Mouse (Mus musculus) small intestine, adult 2 months (tissue): ENCODE results near the gene Magi1.

Experiments
- CTCF ChIP-seq: fragments of 200-500 bp; IDR thresholded peaks from 2 replicates; pipeline ENCODE4 v1.5.1; 2012; ENCODE audit warnings: low read depth, mild to moderate bottlenecking, control low read depth, inconsistent platforms, low read length, moderate library complexity, mixed read lengths; ENCODE audit not compliant: insufficient replicate concordance, insufficient read length; ENCODE audit errors: extremely low read depth
- POLR2A ChIP-seq: fragments of 200-500 bp; IDR thresholded peaks from 2 replicates; pipeline ENCODE4 v1.6.1; 2012; ENCODE audit warnings: low read depth, mild to moderate bottlenecking, control low read depth, inconsistent platforms, low read length, moderate library complexity

DNA sequence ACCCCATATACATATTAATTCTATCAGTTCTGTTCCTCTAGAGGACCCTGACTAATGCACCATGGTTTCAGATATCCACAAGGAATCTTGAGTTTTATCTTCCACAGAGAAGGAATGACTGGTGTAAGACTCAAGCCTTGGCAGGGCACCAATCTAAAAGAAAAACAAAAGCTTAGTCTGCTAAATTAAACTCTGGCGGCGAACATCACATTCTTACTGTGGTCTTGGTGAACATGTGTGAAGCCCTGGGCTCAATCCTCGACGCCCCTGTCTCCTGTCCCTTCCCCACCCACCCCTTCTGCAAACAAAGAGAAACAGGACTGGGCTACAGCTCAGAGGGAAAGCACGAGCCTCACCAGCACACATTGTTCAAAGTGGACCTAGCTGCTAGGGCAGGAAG lies 182.5 kb downstream of the Magi1 start:
- TF ChIP-seq CTCF: no peak
- TF ChIP-seq POLR2A: no peak
